Mouse (Mus musculus) B cell, adult 62 days (primary cell): Measurements from ENCODE around the gene Olfr6. TPM values are rescaled to one million over a fixed set of nuclear protein-coding genes. Genes with fewer than 3 reads are reported as not detected.

Experiments used
- total RNA-seq: library from RNA; stranded (reverse); gene quantifications from 4 replicates; pipeline ENCODE4 v1.2.4, GENCODE M21; 2023

Olfr6 gene
- not detected in 4 replicates for total RNA-seq

DNA sequence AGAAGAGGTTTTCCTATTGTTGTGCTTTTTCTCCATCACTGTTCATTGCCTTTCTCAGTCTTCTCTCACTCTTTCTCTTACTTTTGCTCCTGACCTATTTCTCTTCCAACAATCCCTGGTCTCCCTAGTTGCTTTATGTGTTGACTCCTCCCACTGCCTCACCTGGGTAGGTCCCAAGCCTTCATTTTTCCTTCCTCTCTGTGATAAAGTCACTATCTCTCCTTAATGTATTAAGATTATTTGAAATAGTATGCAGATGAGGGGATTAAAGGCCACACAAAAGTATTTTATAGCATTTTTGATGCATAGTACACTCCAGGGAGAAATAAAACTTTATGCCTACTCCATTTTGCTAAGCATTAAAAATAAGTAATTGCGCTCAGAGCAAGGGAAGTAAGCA, at the start of gene Olfr6:
Olfr6 (minus strand) TSS at position 101 of the 400 bp plus-strand sequence.

GRCm38 (mm10) chr7:107005972-107006371, 42.2 kb upstream of the Olfr6 start, which contains the start of gene Olfr2:
TSS of gene Olfr2 (minus strand) at chr7:107006072.

GRCm38 (mm10) chr7:106975353-106975752, 11.6 kb upstream of the Olfr6 start, which contains the start of gene Olfr711:
TSS of gene Olfr711 (minus strand) at chr7:106975453.

GRCm38 (mm10) chr7:106948212-106948611, 15.5 kb downstream of the Olfr6 start, which contains the start of gene Olfr710:
TSS of gene Olfr710 (minus strand) at chr7:106948312.

DNA sequence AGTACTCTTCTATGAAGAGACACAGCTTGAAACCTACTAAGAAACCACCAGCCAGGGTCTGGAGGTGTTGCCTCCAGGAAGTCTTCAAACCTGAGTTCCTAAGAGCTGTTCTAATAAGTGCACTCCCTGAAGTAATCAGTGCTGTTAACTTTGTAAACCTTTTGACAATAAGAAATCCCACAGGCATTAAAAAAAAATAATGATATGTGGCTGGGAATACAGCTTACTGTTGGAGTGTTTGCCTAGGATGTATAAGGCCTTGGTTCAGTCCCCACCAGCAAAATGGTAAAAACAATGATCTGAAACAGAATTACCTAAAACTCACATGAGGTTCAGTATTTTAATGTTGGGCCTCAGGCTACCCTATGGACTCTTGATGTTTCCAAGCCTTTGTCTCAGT, 31.6 kb downstream of the Olfr6 start, which contains the start of gene Olfr709-ps1:
Olfr709-ps1 (minus strand) TSS at position 101 of the 400 bp plus-strand sequence.

GRCm38 (mm10) chr7:106907676-106908075, 56.1 kb downstream of the Olfr6 start, which contains the start of gene Olfr1532-ps1:
TSS of gene Olfr1532-ps1 (plus strand) at chr7:106908001.

Other genes starting within 250 kb of the Olfr6 start
- gene Olfr695, start 247.5 kb downstream of the Olfr6 start, total RNA-seq, result not detected in 4 replicates
- gene Olfr697, start 221.5 kb downstream of the Olfr6 start, total RNA-seq, result not detected in 4 replicates
- not detected in 4 replicates for gene Olfr698, start 208.5 kb downstream of the Olfr6 start, total RNA-seq
- not detected in 4 replicates for gene Olfr699, start 170.7 kb downstream of the Olfr6 start, total RNA-seq
- gene Olfr700, start 155.1 kb downstream of the Olfr6 start, total RNA-seq, result not detected in 4 replicates
- gene Olfr701, start 149.8 kb downstream of the Olfr6 start, total RNA-seq, result not detected in 4 replicates
- gene Olfr702, start 130.0 kb downstream of the Olfr6 start, total RNA-seq, result not detected in 4 replicates
- not detected in 4 replicates for gene Olfr703, start 120.6 kb downstream of the Olfr6 start, total RNA-seq
- not detected in 4 replicates for gene Olfr704, start 100.8 kb downstream of the Olfr6 start, total RNA-seq
- gene Olfr705, start 87.0 kb downstream of the Olfr6 start, total RNA-seq, result not detected in 4 replicates
- gene Olfr706, start 75.8 kb downstream of the Olfr6 start, total RNA-seq, result not detected in 4 replicates
- gene Olfr707, start 62.7 kb downstream of the Olfr6 start, total RNA-seq, result not detected in 4 replicates
- not detected in 4 replicates for gene Olfr1532-ps1, start 55.9 kb downstream of the Olfr6 start, total RNA-seq
- gene Olfr709-ps1, start 31.7 kb downstream of the Olfr6 start, total RNA-seq, result not detected in 4 replicates
- gene Olfr710, start 15.6 kb downstream of the Olfr6 start, total RNA-seq, result not detected in 4 replicates
- not detected in 4 replicates for gene Olfr711, start 11.5 kb upstream of the Olfr6 start, total RNA-seq
- 0.09 TPM in 1 of 4 replicates, not detected in the others for gene Olfr2, start 42.1 kb upstream of the Olfr6 start, total RNA-seq
- not detected in 4 replicates for gene Olfr713, start 67.2 kb upstream of the Olfr6 start, total RNA-seq
- not detected in 4 replicates for gene Olfr714, start 107.0 kb upstream of the Olfr6 start, total RNA-seq
- gene Olfr17, start 129.3 kb upstream of the Olfr6 start, total RNA-seq, result not detected in 4 replicates
- gene Olfr715b, start 146.4 kb upstream of the Olfr6 start, total RNA-seq, result not detected in 4 replicates
- gene Olfr715, start 167.1 kb upstream of the Olfr6 start, total RNA-seq, result not detected in 4 replicates
- gene Olfr716, start 174.4 kb upstream of the Olfr6 start, total RNA-seq, result not detected in 4 replicates
- gene Nlrp14, start 203.1 kb upstream of the Olfr6 start, total RNA-seq, result not detected in 4 replicates
- gene Rbmxl2, start 245.5 kb upstream of the Olfr6 start, total RNA-seq, result not detected in 4 replicates